Mouse (Mus musculus): ENCODE results near the gene Arid4a.
"Not testable (repeated sequence)": the region's sequence is repeated elsewhere in the genome, so short reads cannot be mapped to it uniquely, and the experiment has no call there.

Gene Arid4a

DNA sequence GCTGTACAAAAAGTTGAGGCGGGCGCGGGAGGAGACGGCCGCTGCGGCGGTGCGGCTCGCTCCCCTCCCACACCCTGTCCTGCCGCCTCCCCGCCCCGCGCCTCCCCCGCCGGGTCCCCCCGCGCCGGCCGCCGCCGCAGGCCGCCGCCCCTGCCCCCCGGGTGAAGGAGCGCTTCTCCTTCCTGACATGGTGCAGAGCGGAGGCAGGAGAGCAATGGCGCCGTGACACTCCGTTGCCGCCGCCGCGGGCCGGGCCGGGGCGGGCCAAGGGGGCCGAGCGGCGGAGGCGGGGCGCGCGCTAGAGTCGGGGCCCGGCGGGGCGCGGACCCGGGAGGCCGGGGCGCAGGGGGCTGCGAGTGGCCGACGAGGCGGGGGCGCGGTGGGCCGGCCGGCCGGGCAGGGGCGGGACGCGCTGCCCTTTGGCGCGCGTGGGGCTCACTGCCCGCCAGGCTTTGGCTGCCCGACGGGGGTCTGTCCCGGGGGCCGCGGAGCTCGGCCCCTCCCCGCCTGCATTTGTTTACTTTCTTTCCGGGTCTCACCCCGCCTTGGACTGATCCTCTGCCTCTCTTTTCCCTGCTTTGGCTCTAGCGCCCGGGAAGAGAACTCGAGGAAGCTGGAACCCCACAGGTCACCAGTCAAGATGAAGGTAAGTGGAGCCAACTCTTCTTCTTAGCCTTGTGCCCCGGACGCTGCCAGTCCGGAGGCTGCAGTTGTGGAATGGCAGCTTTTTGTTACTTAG, 882 bp downstream of the Arid4a start:
- peak; percentile 65 for DNase-seq

DNA sequence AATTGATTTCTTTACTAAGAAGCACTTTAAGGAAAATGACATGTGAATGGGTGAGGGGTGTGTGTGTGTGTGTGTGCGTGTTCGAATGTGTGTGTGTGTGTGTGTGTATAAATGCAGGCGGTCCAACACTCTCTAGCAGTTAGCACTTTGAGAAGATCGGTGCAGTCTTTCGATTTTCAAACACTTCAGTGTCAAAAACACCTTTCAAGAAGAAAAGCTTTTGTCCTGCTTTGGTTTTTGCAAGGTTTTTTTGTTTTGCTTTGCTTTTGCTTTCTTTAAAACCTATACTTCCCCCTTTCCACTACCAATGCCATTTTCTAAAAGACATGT, 1.4 kb downstream of the Arid4a start:
- DNase-seq = no peak

DNA sequence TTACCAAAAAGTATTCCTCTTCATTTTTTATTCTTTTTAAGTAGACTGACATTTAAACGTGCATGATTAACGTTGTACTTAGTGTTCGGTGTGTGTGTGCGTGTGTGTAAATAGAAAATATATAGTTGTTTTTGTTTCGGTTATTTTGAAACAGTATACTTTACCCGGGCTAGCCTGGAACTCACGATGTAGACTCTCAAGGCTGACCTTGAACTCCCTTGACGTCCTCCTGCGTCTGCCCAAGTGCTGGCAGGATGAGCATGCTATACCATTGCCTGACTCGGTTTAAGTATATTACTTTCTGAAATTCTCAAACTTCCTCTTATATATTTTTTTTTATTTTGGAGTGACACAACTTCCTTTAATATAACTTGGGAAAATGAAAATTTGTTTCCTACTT, 2.0 kb downstream of the Arid4a start:
- no peak for DNase-seq

DNA sequence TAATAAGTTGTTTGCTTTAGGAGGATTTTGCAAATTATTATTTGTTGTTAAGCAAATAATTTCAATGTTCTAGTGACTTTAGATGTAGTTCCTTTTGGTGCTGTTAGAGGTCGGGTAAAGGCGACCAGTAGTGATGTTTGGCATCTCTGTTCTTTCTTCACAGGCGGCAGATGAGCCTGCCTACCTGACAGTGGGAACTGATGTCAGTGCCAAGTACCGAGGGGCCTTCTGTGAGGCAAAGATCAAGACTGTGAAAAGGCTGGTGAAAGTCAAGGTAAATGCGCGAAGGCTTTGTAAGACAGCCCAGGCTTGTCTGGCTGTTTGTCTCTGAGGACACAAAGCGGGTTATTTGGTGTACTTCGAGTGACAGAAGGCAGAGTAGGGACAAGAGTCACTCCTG, 3.4 kb downstream of the Arid4a start:
- no peak for DNase-seq

DNA sequence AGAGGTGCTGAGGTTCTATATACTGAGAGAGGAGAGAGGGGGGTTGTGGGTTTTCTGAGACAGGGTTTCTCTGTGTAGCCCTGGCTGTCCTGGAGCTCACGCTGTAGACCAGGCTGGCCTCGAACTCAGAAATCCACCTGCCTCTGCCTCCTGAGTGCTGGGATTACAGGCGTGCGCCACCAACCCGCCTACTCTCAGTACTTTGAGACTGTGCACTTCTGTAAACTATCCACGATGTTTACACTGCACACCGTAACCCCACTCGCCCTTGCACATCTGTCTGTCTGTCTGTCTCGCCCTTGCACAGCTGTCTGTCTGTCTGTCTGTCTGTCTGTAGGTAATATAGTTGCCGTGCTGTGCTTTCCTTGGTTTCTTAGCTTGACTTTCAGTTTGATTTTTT, 8.6 kb downstream of the Arid4a start:
- no peak for DNase-seq

DNA sequence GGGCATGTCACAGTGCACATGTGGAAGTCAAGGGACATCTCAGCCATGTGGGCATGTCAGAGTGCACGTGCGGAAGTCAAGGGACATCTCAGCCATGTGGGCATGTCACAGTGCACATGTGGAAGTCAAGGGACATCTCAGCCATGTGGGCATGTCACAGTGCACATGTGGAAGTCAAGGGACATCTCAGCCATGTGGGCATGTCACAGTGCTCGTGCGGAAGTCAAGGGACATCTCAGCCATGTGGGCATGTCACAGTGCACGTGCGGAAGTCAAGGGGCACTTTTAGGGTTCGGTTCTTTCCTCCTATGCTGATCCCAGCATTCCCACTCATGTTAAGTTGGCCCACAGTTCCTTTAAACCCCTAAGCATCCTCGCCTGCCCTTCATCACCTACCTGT, 12.5 kb downstream of the Arid4a start:
- DNase-seq = not testable (repeated sequence)

DNA sequence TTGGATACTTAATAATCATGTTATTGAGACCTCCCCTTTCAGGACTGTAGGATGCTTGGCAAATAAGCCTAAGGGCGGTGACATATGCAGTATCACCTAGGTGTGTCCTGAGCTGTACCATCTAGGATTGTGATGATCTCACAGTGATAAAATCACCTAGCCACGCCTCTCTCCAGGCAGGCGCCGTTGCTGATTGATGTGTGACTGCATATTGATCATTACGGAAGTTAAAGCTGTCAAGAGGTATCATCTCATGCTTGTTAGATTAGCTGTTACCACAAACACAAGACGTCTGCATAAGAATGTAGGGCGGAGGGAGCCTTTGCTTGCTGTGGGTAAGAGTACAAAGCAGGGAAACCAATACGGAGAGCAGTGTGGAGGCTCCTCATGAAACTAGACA, 14.5 kb downstream of the Arid4a start:
- DNase-seq = no peak

DNA sequence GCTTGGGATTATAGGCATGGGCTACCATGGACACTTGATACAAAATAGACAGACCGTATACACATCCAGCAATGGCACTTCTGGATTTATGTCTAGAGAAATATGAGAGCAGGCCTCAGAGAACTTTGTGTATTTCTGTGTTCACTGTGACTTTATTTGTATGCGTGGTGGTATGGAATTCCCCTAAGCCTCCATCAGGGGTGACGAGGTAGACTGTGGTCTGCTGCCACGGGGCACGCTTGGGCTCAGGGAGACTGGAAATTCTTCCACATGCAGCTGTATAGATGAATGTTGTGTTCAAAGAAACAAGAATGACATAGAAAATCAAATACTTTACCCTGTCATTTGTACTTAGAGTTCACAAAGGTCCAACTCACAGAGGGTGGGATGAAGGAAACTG, 14.9 kb downstream of the Arid4a start:
- DNase-seq = no peak

DNA sequence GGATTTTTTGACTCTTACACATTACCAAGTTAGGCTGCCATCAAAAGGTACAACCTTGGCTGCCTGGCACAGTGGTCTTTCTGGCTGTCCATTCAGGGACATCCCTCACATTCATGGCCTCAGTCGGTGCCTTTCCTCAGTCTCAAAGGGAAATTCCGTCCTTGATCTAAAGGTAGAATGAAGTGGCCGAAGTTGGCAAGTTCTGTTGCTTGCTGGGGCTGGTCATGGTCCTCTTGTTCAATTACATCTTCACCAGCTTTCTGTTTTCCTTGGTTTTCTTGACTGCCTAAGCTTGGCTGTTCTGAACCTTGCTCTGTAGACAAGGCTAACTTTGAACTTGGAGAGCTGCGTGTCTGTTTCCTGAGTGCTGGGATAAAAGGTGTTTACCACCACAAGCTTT, 20.0 kb downstream of the Arid4a start:
- DNase-seq = no peak

- DNase-seq = peak; percentile 61
These were observed 21.1 kb downstream of the Arid4a start for GRCm38 (mm10) chr12:71036729-71037404.

DNA sequence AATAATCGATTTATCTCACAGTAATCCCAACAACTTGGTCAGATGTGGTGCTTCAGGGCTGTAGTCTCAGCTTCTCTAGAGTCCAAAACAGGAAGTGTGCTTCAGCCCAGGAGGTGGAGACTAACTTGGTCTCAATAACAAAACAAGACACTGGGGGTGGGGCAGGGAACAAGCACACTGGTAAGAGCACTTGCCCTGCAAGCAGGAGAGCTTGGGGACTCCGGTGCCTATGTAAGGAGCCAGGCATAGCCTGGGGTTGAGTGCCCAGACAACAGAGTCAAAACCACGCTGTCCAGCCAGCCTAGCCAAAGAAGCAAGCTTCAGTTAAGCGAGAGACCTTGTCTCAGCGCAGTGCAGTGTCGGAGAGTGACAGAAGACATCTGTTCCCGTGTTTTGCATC, 24.7 kb downstream of the Arid4a start:
- DNase-seq = no peak

GRCm38 (mm10) chr12:71042451-71042850, 26.7 kb downstream of the Arid4a start:
- DNase-seq = no peak

DNA sequence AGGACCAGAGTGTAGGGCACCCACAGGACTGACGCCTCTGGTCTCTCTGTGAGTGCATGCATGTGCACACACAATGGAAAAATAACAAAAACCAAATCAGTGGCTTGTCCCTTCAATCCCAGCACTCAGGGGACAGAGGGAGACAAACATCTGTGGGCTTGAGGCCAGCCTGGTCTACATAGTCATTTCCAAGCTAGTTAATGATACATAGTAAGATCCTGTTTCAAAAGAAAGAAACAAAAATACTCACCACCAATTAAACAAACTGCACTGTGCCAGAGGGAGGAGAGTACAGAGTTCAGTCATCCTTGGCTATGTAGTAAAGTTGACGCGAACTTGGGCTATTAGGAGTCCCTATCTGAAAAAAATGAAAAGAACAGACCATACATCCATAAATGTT, 27.8 kb downstream of the Arid4a start:
- no peak for DNase-seq

- no peak for DNase-seq
These were observed 28.7 kb downstream of the Arid4a start for GRCm38 (mm10) chr12:71044488-71044887.

- DNase-seq = no peak
These were observed 30.7 kb downstream of the Arid4a start for GRCm38 (mm10) chr12:71046501-71046900.

DNA sequence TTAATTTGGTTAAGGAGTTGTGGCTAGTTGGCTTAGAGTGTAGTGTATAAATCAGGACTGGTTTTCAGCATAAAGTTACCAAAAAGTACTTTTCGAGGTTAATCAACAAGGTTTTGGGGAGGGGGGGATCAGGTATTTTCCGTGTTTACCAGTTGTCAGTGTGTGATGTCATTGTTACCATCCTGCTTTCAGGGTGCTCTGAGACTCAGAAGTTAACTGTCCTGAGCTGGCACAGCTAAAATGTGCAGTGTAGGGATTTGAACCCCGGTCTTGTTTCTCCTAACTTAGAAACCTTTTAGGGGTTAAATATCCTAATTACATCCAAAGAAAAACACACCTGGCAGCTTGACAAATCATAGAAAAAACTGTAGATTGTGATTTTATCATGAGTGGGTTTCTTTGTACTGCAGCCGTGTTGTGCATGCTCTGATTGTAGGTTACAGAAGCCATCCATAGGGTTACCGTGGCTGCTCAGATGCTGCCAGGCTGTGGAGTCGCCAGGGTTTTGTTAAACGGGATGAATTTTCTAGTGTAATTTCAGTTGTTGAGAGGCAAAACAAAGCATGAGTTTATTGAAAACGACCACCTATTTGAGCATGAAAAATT, 31.8 kb downstream of the Arid4a start:
- DNase-seq = no peak

- DNase-seq = peak; percentile 81
These were observed 32.3 kb downstream of the Arid4a start for GRCm38 (mm10) chr12:71048117-71048516.

GRCm38 (mm10) chr12:71048561-71048960, 32.8 kb downstream of the Arid4a start:
- DNase-seq = no peak

GRCm38 (mm10) chr12:71049596-71050265, 33.9 kb downstream of the Arid4a start:
- no peak for DNase-seq

DNA sequence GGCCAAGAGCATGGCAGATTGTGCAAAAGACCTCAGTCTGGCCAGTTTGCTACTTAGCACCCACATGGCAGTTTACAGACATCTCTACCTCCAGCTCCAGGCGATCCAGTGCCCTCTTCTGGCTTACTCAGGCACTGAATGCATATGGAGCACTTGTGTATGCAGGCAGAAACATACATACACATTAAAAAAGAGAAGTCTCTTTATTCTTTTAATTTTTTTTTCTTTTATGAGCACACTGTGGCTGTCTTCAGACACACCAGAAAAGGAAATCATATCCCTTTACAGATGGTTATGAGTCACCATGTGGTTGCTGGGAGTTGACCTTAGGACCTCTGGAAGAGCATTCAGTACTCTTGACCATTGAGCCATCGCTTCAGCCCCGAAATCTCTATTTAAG, 35.3 kb downstream of the Arid4a start:
- DNase-seq = peak; percentile 30

DNA sequence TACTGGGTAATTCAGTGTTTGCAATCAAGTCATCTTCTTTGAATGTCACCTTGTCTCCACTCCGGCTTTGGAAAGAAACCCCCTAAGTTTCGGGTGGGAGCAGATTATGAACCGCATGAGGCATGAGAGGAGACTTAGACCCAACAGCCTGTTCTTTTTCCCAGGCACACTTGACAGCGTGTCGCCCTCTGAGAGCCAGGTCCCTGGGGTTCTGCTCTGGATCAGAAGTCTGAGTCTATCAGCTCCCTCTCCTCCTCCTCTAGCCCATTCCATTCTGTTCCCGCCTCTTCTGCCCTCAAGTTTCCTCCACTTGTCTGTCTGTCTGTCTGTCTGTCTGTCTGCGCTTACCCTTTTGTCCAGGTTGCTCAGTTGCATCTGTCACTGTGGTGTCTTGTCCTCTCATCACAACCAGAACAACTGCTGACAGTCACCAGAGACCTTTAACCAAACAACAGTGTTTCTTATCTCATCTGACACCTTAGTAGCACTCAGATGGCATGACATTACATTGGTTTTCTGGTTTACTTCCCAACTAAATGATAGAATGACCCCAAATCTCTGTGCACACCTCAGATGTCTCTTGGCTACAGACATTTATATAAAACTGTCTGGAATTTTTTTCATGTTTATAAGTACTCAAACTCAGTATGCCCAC, 36.7 kb downstream of the Arid4a start:
- no peak for DNase-seq

DNA sequence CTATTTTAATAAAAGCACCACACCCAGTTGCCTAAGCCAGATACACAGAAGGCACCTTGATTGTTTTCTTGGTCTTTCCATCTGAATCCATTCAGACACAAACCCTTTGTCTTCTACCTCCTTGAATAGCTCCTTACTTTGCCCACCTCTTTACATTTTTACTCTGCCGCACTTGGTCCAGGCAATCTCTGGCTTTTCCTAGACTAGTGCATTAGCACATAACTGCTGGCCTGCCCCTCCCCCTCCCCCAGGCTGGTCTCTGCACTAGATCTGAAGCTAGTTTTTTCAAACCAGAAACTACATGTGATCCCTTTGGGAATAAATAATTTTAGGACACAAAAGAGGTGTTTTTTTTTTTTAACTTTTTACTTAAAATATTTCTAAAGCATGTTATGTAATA, 37.2 kb downstream of the Arid4a start:
- no peak for DNase-seq

DNA sequence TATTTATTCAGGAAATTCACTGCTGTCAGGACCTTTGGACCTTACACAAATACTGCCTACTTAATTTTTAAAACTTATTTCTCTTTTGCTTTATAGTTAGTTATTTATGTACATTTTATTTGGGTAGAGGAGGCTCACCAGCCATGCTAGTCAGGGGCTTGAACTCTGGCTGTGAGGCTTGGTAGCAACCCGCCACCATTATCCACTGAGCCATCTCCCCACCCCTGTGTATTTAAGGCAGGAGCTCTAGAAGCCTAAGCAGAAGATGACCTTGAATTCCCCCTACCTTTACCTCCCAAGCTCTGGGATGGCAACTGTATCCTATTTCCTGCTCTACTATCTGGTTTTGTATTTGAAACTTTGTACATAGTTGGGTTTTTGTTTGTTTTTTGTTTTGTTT, 37.7 kb downstream of the Arid4a start:
- no peak for DNase-seq
